Mouse (Mus musculus) cerebellum, adult (tissue): ENCODE data around the gene Tns1.

Source experiments
- ATAC-seq: cut with Nextera tagmentation; 2 replicates; pipeline ENCODE4 v1.9.2; 2017; ENCODE audit warnings: mild to moderate bottlenecking, moderate library complexity, mixed read lengths; ENCODE audit not compliant: insufficient number of reproducible peaks, low FRiP score, low TSS enrichment

Gene Tns1

DNA sequence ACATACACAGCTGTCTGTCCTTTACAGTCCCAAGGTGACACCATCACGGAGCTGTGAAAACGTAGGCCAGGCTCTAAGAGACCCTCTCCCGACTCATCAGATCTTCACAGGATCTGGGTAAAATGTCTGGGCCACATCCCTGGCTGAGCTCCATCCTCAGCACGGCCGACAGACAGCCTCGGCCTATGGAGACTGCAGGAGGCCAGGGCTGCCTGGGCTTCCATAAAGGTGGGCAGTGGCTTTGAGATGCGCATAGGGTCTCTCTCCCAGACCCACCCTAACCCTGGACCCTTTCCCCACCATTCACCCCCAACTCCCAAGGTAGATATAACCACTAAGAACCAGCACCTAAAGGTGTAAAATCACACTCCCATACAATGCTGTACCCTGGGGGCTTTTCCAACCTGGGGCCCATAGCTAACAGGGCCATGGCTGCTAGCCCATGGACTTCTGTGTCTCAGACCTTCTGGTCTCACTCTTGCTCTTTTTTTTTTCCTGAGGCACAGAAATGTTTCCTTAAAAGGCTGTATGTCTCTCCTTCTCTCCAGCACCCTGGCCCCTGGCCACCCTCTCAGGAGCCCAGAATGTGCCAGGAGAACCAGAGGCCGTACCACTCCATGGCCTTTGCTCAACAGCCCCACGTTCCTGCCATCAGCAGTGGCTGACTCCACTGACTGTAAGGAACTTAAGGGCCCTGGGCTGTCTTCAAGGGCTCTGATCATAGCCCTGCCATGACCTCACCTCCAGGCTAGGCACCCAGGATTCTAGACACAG is 106.7 kb downstream of the Tns1 start:
- no peak for ATAC-seq

GRCm38 (mm10) chr1:74016618-74017017 is 107.6 kb downstream of the Tns1 start:
- ATAC-seq = no peak

DNA sequence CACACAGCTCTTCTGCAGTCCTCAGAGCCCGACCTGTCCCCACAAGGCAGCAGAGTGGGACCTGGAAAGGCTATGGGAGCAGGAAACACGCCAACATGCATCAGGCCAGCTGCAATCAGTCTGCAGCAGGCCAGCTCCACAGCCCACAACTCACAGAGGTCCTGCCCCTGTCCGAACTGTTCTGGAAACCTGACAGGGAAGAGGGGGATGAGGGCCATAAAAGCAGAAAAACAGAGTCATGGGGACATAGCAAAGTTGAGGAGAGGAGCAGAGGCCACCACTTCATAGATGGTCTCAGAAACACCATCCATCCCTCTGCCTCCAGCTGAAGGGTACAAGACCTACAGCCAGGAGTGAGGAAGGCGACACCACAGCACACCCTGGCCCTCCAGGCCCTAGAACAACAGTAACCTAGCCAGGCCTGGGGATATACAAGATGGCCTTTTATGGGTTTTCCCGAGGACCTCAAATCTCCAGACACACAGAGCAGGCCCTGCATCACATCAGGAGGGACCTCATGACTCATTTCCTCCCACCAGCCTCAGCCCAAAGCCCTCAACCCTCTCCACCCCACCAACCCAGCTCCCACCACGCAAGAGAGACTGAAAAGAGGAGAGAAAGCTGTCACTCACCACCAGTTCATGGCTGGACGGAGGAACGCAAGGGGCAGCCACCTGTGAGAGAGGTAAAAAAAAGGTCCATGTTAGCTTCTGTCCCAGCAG is 108.6 kb downstream of the Tns1 start:
- ATAC-seq = no peak

- ATAC-seq = no peak
Measured at GRCm38 (mm10) chr1:74014538-74015327, 109.5 kb downstream of the Tns1 start.

DNA sequence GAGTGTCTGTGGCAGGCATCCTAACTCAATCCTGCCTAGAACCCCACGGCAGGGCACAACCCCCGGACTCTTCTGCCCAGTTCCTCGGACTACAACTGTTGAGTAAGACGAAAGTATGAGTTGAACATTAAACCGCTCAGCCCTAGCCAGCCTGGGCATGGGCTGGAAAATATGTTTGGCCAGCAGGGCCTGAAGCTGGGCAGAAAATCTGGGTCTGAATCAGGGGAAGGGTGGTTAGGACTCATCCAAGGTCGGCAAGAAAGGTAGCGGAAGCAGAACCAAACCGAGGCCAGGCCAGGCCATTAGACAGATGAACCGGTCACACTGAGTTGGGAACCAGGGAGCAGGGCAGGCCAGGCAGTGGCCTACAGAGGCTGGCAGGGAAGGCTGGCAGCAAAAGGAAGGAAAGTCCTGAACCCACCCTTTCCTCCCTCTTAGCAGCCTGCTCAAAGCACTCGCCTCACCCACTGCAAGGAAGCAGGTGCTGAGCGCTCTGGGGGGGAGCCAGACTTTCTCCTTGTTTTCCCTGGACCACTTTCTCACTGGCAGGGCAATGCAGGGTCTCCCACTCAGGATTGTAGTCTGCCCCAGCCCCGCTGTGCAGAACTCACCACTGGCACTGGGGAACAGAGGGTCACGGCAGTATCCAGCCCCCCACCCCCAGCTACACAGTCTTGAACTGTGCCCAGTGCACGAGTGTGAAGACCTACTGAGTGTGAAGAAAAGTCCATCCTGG is 110.8 kb downstream of the Tns1 start:
- ATAC-seq = no peak

DNA sequence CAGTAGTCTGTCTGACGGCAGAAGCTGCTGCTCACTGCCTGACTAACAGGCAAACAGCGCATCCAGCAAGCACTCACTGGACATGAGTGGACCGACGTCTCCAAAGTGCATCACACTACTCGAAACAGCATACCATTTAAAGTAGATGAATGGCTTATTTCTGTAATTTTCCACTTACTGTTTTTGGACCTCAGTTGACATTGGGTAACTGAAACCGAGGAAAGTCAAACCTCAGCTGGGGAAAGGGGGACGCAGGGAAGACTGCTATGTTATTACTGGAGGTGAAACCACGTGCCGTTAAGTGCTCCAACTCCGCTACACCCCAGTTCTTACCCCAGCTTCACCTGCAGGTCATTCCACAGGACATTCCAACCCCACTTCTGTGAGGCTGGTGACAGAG is 111.5 kb downstream of the Tns1 start:
- no peak for ATAC-seq

- no peak for ATAC-seq
Measured at GRCm38 (mm10) chr1:74009495-74009894, 114.8 kb downstream of the Tns1 start.

DNA sequence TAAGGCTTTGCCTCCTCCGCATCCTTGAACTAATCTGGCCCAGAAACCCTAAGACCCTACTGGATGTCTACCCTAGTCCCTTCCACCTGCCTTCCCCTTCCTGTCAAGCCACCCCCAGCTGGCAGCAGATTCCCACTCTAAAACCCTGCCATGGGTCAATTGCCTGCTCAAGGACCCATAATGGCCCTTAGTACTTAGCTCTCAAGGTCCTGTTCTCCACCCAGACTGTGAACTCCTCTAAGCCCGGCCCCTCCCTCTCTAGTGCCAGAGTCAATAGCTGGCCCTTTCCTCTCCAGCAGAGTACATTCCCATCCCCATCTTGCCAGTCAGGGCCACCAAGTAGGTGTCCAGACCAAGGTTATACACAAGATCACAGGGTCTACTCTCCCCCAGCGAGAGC is 115.3 kb downstream of the Tns1 start:
- no peak for ATAC-seq

- ATAC-seq = no peak
Measured at GRCm38 (mm10) chr1:74008498-74008897, 115.8 kb downstream of the Tns1 start.

- ATAC-seq = no peak
Measured at GRCm38 (mm10) chr1:74007398-74008050, 116.7 kb downstream of the Tns1 start.

GRCm38 (mm10) chr1:74005020-74005419 is 119.2 kb downstream of the Tns1 start:
- no peak for ATAC-seq

DNA sequence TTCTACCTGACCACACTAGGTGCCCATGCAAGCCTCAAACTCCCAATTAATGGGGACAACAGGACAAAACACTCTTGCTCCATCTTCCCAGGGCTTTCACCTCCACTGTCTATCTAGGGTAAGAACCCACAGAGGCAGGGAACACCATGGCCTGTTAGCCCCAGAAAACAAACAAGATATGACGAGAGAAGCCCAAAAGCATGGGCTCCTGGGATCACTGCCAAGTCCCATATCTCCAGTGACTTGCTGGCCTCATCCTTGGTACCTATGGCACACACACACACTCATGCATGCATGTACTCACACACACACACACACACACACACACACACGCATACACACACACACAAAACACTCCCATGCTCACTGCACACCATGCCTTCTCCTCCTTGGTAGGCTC is 120.5 kb downstream of the Tns1 start:
- no peak for ATAC-seq

DNA sequence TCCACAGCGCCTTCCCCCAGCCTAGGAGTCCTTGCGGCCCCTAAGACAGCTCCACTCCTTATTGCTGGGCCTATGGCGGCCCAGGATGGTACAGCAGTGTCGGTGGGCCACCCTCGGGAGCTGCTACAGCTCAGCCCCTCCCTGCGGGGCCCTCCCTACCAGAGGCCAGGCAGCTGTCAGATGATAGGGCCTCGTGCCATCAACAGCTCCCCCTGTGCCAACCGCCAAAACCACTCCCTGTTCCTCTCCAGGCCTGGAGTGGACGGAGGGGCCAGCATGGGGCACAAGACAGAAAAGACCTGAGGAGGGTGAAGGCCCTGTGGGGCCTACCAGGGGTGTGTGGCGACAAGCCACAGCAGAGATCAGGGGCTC is 122.8 kb downstream of the Tns1 start:
- ATAC-seq = no peak

DNA sequence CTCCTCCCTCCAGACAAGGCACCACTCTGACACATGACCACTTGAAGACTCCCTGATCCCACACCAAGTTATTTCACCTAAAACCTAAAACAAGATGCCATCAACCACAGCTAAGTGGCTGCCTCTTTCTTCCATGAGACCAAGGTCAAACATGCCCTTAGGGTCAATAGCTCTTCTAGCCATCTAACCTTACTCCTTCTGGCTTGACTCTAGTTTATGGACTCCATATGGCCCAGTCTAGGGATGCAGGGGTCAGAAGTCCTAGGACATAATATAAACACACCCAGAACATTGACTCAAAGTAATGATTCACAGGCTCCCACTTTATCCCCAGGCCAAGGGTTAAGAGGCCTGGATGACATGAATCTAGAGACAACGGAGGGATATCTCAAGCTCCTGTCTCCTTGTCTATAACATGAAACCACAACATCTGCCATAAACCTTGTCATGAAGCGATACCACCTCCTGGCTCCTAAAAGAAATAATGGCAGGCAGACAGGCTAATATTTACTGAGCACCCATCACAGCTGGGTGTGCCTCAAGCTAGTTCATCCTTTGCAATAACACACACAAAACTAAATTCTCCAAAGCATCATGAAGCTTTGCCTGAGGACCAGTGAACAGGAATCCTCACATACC is 123.3 kb downstream of the Tns1 start:
- no peak for ATAC-seq

GRCm38 (mm10) chr1:74000191-74000651 is 124.0 kb downstream of the Tns1 start:
- ATAC-seq = no peak

- no peak for ATAC-seq
Measured at GRCm38 (mm10) chr1:73999533-73999932, 124.7 kb downstream of the Tns1 start.

- ATAC-seq = no peak
Measured at GRCm38 (mm10) chr1:73998925-73999375, 125.3 kb downstream of the Tns1 start.

DNA sequence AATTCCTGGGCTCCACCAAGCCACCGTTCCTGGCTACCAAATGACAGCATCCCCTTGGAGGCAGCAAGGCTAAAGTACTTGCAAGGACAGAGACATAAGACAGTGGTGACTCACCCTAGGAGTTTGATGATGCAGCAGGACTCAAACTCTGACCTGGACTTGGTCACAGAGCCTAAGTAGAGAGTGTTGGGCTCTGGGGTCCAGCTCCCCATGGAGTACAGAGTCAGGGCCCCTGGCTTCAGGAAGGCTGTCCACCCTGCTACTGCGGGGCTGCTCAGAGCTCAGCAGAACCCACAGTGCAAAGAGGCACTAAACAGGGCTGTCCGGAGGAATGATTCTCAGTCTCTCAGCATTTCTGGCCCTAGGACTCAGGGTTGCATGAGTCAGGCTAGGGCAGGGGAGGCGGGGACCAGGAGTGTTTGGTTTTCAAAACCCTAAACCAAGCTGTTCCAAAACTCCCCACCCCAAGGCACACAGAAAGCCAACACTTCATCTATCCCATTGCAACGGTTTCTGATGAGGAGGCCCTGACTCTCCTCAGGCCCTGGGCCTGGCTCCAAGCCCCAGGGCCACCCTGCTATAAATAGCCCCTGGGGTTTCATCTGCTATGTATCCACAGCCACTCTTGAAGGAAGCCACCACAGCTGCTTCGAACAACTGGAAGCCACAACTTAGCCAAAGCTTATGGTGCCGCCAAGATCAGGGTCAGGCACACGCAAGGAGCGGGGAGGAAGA is 126.0 kb downstream of the Tns1 start:
- ATAC-seq = no peak

DNA sequence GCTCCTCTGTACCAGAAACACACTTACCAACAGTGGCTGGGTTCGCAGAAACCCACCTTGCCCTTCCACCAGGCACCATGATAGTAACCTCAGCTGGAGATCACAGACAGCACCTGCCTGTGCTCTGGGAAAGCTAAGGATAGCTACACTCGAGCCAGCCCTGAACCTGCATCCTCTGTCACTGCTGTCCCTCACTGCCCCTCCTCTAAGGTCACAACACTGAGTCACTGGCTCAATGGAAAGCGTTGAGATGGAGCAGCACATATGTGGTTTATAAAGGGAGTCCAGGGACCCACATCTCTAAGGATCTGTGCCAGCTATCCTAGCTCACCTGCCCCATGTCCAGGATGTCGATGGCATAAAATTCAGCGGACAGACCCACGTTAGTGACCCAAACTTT is 126.9 kb downstream of the Tns1 start:
- no peak for ATAC-seq
